Mouse (Mus musculus) CH12F3 (cell line): ENCODE data around the gene Cnpy3.

Source experiments
- in situ Hi-C: fragments of 300-500 bp; cut with MboI; formaldehyde crosslinking; loops from 2 replicates; pipeline ENCODE4 v1.14.3; 2020; ENCODE audit warnings: low sequenced_read_pairs

The Cnpy3 gene

DNA sequence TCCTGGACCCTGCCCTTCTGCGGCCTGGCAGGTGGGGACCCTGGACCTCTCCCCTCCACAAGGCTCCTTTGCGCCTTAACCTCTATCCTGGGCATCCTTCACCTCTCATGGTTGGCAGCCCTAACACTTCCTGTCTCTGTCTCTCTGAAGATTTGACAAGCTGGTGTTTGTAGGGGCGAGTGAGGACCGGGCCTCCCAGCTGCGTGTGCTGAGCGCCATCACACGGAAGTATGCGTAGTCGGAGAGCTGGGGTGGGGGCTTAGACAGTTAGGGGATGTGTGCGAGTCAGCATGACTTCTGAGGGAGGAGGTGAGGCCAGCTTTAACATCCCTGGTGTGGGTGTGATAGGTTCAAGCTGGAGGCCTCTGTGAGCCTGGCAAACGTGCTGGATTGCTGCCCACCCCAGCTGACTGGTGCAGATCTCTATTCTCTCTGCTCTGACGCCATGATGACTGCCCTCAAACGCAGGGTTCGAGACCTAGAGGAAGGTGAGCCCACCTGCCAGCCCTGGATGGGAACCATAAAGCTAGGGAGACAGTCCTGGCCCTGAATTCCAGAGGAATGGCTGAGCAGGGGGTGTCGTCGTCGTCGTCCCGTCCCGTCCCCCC, 27.4 kb downstream of the Cnpy3 start:
- in situ Hi-C loops = no loop called here

DNA sequence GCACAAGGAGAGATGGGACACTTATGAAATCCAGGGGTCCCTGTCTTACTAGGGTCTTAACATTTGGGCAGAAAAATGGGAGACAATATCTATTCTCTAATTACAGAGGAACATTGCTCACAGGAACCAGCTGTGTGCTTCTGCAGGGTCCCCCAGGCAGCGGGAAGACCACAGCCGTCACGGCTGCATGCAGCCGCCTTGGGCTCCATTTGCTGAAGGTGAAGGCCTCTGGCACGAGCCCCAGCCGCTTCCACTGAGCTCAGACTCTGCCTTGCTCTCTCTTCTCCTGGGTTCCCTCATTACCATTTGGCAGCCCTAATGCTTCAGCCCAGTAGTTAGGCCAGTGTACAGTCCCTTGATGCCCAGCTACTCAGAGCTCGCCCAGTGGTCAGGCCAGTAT, 30.9 kb downstream of the Cnpy3 start:
- in situ Hi-C loops = no loop called here

DNA sequence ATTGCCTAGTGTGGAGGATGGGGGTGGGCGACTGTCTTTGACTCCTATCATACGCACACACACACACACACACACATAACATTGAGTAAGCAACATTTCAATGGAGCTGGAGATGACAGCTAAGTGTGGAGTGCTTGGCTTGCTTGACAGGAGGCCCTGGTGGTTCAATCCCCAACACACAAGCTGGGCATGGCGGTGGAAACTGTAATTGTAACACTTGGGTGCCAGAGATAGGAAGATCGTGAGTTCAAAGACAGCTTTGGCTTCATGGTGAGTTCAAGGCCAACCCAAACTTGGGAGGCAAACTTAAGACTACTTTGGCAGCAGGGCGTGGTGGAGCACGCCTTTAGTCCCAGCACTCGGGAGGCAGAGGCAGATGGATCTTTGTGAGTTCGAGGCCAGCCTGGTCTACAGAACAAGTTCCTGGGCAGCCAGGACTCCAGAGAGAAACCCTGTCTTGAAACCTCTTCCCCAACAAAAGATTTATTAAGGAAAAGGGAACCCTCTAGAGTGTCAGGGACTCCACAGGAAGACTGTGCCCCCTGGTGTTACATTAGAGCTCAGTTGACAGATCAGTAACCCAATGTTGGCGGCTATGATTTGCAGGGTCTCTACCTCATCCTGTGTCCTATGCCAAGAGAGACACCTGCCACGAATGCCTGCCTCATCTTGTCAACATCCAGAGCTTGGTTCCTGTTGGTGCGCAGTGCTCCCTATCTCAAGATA, 37.1 kb downstream of the Cnpy3 start:
- in situ Hi-C loops = no loop called here

DNA sequence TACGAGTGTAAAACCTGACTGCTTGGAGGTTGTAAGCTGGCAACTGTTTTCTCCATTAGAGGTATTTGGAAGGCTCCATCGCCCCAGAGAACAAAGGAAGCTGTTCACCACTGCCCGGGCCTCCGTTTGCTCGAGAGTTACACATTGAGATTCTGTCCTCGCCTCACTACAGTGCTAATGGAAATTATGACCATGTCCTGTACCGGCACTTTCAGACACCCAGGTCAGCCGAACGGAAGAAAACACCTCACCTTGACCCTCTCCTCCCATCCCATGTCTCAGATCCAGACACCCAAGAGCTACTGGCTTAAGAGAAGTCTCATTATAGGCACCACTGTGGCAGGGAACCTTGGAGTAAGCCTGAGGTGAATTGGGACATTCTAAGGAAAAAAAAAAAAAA, 38.2 kb downstream of the Cnpy3 start:
- in situ Hi-C loops = no loop called here

DNA sequence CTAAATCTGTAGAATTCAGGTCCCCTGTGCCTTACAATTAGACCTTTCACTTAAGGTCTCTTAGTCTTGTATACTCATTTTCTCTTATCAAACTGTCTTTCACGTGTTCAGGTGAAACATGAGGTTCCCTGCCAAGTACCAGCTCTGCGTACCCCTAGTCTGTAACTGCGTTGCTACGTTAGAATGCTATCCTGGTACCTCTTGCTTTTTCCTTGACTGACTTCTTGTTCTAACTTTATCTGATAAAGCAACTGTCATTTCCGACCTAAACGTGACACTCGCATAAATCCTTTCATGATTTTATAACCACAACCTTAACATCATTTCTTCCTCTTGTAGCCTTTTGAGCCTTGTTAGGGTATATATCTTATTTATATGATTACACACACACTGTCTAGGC, 39.6 kb downstream of the Cnpy3 start:
- in situ Hi-C loops = no loop called here

DNA sequence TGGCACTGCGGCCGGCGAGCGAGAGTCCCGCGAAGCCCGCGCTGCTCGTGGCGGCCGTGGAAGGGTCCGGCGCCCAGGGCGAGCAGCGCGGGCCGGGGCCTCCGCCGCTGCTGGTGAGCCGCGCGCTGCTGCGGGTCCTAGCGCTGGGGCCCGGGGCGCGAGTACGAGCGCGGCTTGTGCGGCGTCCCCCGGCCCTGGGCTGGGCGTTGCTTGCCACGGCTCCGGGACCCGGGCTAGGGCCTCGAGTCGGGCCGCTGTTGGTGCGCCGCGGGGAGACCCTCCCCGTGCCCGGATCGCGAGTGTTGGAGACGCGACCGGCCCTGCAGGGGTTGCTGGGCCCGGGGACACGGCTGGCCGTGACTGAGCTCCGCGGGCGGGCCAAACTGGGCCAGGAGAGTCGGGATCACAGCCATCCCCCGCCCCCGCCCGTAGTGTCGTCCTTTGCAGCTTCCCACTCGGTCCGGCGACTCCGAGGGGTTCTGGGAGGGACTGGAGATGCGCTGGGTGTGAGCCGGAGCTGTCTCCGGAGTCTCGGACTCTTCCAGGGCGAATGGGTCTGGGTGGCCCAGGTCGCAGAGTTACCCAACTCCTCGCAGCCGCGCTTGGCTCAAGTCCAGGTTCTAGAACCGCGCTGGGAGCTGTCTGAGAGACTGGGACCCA, 40.3 kb downstream of the Cnpy3 start:
- in situ Hi-C loops = no loop called here

DNA sequence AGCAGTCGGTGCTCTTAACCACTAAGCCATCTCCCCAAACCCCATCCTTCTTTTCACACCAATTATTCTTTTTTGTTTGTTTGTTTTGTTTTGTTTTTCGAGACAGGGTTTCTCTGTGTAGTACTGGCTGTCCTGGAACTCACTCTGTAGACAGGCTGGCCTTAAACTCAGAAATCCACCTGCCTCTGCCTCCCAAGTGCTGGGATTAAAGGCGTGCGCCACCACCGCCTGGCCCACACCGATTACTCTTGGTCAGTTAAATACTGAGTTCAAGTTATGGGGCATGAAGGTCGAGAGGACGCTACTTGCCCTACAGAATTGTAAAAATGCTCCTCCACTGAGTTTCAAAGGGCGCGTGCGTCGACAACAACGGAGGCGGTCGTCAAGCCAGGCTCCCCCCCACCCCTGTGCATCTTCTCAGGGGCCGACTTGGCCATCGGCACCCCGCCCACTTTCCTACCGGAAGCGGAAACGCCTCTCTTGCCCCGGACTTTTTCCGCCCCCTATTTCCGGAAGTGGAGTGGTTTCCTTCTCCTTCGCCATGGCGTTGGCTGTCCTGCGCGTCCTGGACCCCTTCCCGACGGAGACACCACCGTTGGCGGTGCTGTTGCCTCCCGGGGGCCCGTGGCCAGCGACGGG, 40.9 kb downstream of the Cnpy3 start, which contains the start of gene Pex6:
Pex6 (plus strand) TSS at position 505 of the 639 bp plus-strand sequence.
- in situ Hi-C loops = no loop called here

DNA sequence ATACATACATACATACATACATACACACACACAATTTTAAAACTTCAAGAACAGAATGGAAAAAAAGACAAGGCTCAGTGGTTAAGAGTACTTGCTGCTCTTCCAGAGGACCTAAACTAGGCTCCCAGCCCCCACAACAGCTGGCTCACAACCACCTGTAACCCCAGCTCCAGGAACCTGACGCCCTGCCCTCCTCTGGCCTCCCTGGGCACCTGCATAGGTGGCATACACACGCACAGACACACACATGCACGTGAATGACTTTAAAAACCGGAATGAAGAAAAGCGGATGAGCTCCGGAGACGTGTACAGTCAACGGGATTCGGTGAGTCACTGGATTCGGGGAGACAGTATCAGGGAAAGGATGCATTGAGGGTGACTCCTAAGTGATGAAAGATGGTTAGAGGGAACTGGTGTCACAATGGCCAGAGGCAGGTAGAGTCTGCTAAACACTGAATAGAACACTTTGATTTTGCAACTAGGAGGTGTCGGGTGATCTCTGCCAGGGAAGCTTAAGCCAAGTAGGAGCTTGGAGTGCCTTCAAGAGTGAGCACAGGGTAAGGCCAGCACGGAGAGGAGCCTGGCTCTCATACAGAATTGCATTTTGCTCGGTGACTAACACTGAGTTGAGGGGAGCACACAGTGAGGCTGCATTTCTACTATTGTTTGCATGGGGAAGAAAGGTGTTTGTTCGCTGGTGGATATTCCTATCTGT, 45.5 kb downstream of the Cnpy3 start:
- in situ Hi-C loops = no loop called here

DNA sequence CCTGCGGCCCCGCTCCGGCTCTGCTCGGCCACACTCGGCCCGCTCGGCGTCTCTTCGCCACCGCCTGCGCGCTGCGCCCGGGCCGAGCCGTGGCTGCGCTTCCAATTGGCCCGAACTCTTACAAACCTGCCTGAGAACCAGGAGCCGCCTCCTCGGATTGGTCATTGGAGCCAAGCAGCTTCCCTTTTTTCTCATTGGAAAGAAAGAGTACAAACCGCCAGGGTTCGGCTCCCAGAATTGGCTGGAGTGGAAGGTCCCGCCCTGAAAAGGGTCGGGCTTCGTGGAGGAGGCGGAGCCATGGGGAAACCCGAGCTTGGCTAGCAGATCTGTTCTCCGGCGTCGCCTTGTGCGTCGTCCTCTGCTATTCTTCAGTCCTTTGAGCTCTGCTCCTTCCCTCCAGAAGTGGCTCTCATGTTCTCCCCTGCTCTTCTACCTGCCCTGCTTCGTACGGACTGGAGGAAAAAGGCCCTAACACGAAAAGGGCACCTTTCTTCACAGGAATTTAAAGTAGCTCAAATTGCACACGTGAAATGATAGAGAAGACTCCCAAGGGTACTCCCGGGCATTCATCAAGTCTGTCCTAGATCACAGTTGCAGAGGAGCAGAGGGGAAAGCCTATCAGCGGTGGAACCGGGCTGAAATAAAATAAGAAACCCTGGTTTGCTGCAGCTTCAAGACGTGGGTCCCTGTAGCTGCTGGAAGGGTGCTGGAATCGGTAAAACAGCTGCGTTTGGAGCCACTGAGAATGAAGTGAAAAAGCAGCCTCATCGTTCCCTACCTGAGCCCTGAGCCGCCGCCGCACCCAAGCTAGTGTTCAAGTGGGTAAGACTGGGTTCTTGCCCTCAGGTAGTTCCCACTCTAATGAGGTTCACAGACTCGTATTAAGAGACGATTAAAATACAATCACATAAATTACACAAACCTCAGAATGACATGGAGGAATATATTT, 46.9 kb downstream of the Cnpy3 start, which contains the start of gene Ppp2r5d:
Ppp2r5d (minus strand) TSS at position 225 of the 949 bp plus-strand sequence.
- in situ Hi-C loops = no loop called here

DNA sequence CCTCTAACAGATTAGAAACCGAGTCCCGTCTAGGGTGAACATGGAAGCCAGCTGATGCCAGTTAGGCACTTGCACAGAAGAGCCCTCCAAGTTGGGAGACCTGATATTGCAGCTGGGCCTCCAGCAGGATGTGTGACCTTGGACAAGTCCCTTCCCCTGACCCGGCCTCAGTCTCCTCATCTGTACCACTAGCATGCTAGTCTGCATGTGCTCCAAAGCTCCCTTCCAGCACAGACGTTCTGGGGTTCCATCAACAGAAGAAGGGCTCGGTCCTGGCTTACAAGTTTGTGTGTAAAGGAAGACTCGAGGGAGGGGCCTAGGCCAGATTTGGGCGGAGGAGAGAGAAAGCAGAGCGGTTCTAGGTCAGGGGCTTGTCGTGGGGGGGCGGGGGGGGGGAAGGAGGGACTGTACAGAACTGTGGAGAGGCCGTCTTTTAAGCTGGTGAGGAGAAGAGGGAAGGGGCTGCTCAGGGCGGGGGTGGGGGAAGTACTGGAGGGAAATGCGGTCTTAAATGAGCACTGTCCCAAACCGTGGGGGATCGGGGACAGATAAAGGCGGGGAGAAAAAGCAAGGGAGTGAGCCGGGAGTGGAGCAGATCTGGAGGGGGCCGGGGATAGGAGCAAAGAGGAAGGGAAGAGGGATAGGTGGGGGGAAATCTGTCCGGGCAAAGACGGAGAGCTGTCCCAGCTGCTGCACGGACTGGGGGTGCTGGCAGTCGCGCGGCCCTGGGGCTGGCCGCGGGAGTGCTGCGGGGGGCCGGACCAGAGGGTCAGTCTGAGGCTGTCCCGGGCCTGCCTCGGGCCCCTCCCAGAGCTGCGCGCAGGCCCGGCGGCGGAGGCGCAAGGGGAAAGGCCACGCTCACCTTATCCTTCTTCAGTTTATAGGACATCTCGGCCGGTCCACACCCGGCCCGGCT, 47.8 kb downstream of the Cnpy3 start:
- in situ Hi-C loops = no loop called here

DNA sequence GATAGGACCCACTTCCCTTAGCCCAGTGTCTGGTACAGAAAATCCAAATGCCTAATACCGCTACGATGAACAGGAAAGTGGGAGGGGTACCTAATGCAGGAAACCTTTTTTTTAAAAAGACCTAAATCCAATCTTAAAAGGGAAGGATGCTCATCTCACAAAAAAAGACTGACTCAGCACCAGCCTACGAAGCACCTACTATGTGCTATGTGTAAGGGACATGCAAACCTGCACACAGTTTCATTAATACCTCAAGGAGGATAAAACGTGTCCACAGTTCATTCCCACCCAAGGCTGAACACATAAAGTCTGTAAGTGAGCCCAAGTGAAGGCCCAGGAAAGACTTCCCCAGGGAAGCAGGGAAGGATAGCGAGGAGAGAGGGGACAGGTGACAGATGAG, 49.5 kb downstream of the Cnpy3 start:
- in situ Hi-C loops = no loop called here

DNA sequence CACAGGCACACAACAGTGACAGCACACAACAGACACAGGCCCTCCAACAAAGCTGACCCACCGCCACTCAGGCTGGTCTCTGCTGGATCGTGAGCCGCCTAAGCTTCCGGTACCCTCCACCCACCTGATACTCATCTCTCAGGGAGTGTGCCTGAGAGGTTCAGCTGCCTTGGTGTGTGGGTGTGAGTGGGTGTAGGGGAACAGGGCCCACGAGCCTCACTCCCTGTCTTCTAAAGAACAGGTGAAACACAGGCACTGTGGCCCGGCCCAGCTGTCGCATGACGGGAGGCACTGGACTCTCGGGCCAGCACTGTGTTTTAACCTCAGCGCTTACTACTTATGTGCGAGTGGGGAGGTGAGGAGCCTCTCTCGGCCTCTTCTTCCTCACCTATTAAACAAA, 49.9 kb downstream of the Cnpy3 start:
- in situ Hi-C loops = no loop called here

DNA sequence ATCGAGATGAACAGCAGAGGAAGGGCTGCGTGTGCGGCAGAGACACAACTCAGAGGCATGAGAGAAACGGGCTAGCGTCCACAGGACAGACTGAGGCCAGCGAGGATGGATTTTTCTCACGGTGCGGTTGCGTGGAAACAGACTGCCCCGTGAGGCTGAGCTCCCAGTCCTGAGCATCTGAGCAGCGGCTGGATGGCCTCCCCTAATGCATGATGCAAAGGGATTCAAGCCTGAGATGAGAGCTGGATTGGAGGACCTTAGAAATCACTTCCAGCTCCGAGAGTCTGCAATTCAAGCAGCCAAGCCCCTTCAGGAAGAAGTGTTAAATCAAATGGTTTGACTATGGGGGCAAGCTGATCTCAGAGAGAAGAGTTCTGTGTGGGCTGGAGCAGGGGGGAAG, 50.5 kb downstream of the Cnpy3 start:
- in situ Hi-C loops = no loop called here

DNA sequence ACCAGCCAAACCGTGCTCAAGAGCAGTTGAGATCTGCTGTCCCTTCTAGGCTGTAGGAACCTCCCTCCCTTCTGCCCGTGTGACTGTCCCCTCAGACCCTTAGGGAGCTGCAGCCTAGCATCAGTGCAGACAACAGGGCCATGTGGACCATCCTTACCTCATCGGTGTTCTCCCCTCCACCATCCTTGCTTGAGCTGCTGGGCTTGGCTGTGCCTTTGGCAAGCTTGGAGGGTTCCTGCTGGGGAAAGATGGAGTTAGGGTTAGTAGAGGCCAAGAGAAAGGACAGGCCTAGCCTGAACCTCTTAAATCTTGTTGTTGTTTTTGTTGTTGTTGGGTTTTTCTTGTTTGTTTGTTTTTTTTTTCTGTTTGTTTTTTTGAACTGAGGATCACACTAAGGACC, 52.1 kb downstream of the Cnpy3 start:
- in situ Hi-C loops = no loop called here

DNA sequence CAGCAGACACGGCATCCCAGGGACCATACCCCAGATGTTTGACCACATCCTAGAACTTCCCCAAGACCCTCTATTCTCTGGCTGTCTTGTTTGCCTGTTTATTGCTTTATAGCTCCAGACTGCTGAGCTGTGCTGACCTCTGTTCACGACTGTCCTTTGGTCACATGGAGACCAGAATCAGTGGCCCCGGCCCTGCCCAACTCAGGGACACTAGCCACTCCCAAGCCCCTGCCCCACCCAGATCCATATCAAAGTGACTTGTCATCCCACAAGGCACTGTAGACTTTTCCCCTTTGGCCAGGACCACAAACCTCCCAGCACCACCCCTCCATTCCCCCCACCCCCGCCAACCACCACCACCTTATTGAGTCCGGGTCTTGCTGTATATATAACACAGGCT, 52.8 kb downstream of the Cnpy3 start:
- in situ Hi-C loops = no loop called here

DNA sequence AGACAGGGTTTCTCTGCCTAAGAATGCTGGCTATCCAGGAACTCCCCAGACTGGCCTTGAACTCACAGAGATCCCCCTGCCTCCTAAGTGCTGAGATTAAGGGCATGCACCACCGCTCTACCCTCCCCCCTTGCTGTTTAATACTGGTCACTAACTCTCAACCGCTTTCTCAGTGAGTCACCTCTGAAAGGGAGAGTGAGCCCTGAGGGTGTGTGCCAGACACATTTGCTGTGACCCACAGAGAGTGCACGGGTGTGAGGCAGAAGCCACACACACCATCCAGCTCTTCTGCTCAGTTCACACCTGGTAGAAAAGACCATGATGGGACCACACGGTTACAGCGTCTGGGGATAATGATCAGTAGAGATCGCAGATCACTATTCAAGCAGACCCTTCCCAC, 53.5 kb downstream of the Cnpy3 start:
- in situ Hi-C loops = no loop called here

DNA sequence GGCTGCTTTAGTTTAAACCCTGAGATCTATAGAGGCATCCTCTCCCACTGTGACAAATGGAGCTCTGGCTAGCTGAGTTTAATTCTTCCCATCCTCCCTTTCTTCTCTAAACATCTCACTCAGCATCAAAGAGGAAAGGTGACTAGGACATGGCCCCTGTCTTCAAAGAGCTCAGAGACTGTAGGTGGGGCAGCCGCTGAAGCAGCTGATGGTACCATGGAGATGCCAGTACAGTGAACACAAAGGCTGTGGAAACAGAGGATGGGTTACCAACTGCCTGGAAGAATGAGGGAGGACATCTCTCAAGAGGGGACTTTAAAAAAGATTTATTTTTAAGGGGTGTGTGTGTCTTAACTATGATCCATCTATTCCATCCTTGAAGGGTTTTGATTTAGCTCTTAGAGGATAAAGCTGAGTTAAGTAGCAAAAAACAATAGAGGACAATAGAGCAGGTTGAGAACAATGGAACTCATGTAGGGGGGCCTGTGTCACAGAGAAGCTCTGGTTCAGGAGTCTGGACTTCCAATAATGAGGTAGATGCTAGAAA, 57.4 kb downstream of the Cnpy3 start:
- in situ Hi-C loops = no loop called here

DNA sequence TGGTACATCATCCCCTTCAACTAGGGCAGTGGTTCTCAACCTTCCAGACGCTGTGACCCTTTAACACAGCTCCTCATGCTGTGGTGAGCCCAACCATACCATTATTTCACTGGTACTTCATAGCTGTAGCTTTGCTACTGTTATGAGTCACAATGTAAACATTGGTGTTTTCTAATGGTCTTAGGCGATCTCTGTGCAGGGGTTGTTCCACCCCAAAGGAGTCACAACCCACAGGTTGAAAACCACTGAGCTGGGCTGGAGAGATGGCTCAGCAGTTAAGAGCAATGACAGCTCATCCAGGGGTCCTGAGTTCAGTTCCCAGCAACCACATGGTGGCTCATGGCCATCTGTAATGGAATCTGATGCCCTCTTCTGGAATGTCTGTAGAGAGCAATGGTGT, 60.6 kb downstream of the Cnpy3 start:
- in situ Hi-C loops = no loop called here

DNA sequence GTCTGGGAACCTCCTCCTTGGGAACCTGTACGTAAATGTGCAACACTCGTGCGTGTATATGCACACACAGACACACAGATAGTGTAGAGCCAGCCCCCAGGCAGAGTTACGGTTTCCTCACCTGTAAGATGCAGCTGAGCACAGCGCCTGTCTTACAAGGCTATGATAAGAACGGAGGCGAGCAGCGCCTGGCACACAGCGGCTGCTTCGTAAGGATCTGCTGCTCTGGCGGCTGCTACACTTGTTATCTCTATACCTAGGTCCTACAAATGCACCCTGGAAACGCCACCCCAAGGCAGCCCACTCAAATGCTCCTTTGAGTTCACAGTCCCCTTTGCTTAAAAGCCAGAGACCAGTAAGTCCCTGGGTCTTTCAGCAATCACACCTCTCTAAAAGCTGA, 61.3 kb downstream of the Cnpy3 start:
- in situ Hi-C loops = no loop called here
